Mouse (Mus musculus): Measurements from ENCODE around the gene Myom1. TPM values are rescaled to one million over a fixed set of nuclear protein-coding genes. Genes with fewer than 3 reads are reported as not detected.

Gene Myom1
- polyA plus RNA-seq, 2 experiments from 2014 or later: 0.26 TPM; not detected in 1

- ATAC-seq: no peak
These were observed 142.1 kb downstream of the Myom1 start for GRCm38 (mm10) chr17:71144322-71145116.

- no peak for ATAC-seq
These were observed 143.0 kb downstream of the Myom1 start for GRCm38 (mm10) chr17:71145248-71145961.

- no peak for ATAC-seq
These were observed 150.9 kb downstream of the Myom1 start for GRCm38 (mm10) chr17:71153356-71153755.

- no peak for ATAC-seq
These were observed 152.8 kb downstream of the Myom1 start for GRCm38 (mm10) chr17:71155271-71155670.

GRCm38 (mm10) chr17:71159152-71159567 lies 156.7 kb downstream of the Myom1 start:
- no peak for ATAC-seq

GRCm38 (mm10) chr17:71159720-71160119 lies 157.3 kb downstream of the Myom1 start:
- no peak for ATAC-seq

- ATAC-seq: no peak
These were observed 158.0 kb downstream of the Myom1 start for GRCm38 (mm10) chr17:71160244-71160995.

- no peak for ATAC-seq
These were observed 162.6 kb downstream of the Myom1 start for GRCm38 (mm10) chr17:71164991-71165390.

- no peak for ATAC-seq
These were observed 165.9 kb downstream of the Myom1 start for GRCm38 (mm10) chr17:71168205-71168815.

- no peak for ATAC-seq
These were observed 166.4 kb downstream of the Myom1 start for GRCm38 (mm10) chr17:71168846-71169245.

- no peak for ATAC-seq
These were observed 167.2 kb downstream of the Myom1 start for GRCm38 (mm10) chr17:71169639-71170038.

GRCm38 (mm10) chr17:71171161-71171560 lies 168.7 kb downstream of the Myom1 start:
- no peak for ATAC-seq

Other genes with a start within 250 kb of the Myom1 start
- gene Tgif1, start 149.1 kb upstream of the Myom1 start, polyA plus RNA-seq (2017; shearing (Covaris generic)): 10 to 100 TPM; 38.4 to 58.2 TPM
- gene Myl12a, start 245 bp downstream of the Myom1 start, polyA plus RNA-seq (2017; shearing (Covaris generic)): 100 to 1,000 TPM; 693 to 929 TPM
- gene Lpin2, start 179.9 kb downstream of the Myom1 start, polyA plus RNA-seq (2017; shearing (Covaris generic)): 10 to 100 TPM; 15.2 to 26.6 TPM